Mouse (Mus musculus): ENCODE data around the gene Rab5c. TPM values are rescaled to one million over a fixed set of nuclear protein-coding genes. Genes with fewer than 3 reads are reported as not detected.

Gene Rab5c
- polyA plus RNA-seq, 1 experiment from 2014 or later, result 16.6 TPM

DNA sequence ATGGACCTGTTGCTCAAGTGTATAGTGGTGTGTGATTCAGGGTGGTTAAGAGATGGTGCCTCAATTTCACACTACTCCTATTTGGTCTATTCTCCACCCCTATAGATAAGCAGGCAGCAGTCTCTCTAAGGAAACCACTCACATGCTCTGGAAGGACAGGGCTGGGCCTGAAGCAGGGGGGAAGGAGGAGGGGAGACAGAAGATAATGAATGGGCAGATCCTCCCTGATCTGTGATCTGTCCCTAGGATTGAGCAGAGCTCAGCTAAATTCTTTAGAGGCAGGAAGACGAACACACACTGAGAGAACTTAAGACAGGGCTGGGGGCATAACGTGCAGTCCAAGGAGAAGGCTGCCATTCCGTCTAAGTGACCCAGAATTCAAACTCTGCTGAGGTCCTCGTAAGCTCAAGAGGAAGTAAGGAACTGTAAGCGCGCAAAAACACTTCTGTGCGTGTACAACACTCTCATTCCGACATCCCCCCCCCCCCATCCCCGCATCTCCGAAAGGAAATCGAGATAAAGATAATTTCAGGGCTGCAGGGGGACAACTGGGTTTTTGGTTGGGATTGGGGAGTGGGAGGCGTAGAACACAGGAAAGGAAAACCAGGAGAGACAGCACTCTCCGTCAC is 796 bp downstream of the Rab5c start:
- peak overlapping the region; percentile 100 for H3K4me3 ChIP-seq (ENCODE audit: low read depth, low read length)
- under 1% methylated on average over 13 of the region's 13 CpGs for WGBS (ENCODE audit: insufficient replicate concordance)
- H3K27ac ChIP-seq (ENCODE audit: low read depth), result peak overlapping the region; percentile 97
- H3K9me3 ChIP-seq (ENCODE audit: low read length), result no peaks in the 10 kb centered on the region
- TF ChIP-seq EP300 (IDR thresholded peaks at IDR 0.05; ENCODE audit: low read depth) (no peak), CTCF (IDR thresholded peaks at IDR 0.05; ENCODE audit: low read depth) (no peak)
- peak overlapping the region; percentile 100 for H3K9ac ChIP-seq (replicated peaks)
- peak; percentile 5; the same call in 1 of the 2 replicates for ATAC-seq
- H3K36me3 ChIP-seq (replicated peaks; ENCODE audit: insufficient read depth, low read length), result peaks cover 13% of the 10 kb centered on the region; the same call in 1 of the 2 replicates
- H3K27me3 ChIP-seq (ENCODE audit: insufficient read depth, low read length), result no peaks in the 10 kb centered on the region
- DNase-seq, result peak; percentile 45
- H3K4me1 ChIP-seq (ENCODE audit: insufficient read depth), result peaks cover 33% of the 10 kb centered on the region
- H3K4me2 ChIP-seq (ENCODE audit: low read depth, low read length), result peak overlapping the region; percentile 82

DNA sequence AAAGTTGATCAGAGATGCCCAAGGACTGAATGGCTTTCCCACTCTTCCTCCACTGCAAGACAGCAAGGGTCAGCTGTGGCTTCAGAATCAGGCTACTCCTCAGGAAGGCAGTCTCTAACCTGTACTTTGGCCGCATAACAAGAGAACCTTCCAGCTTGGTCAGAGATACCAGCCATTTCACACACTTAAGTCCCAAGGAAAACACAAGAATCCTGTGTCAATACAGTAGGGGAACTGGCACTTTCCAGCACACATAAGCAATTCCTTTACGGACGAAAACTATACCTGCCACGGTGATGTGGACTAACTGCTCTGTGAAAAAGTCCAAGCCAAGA is 1.3 kb downstream of the Rab5c start:
- peak overlapping the region; percentile 97 for H3K27ac ChIP-seq (ENCODE audit: low read depth)
- no peak for ATAC-seq
- WGBS (ENCODE audit: insufficient replicate concordance), result 39% methylated on average over 4 of the region's 4 CpGs
- no peak for DNase-seq
- H3K27me3 ChIP-seq (ENCODE audit: insufficient read depth, low read length), result no peaks in the 10 kb centered on the region
- H3K4me2 ChIP-seq (ENCODE audit: low read depth, low read length), result peak overlapping the region; percentile 82
- peak overlapping the region; percentile 100 for H3K4me3 ChIP-seq (ENCODE audit: low read depth, low read length)
- peaks cover 35% of the 10 kb centered on the region for H3K4me1 ChIP-seq (ENCODE audit: insufficient read depth)
- peaks cover 15% of the 10 kb centered on the region; the same call in 1 of the 2 replicates for H3K36me3 ChIP-seq (replicated peaks; ENCODE audit: insufficient read depth, low read length)
- H3K9me3 ChIP-seq (ENCODE audit: low read length), result no peaks in the 10 kb centered on the region
- TF ChIP-seq EP300 (IDR thresholded peaks at IDR 0.05; ENCODE audit: low read depth), result no peak
- no peak for TF ChIP-seq CTCF (IDR thresholded peaks at IDR 0.05; ENCODE audit: low read depth)
- H3K9ac ChIP-seq (replicated peaks), result peak overlapping the region; percentile 100

- DNase-seq (peak; percentile 45), ATAC-seq (no peak)
- Histone ChIP-seq H3K27ac (ENCODE audit: low read depth) (peak overlapping the region; percentile 97), H3K9me3 (ENCODE audit: low read length) (no peaks in the 10 kb centered on the region), H3K36me3 (replicated peaks; ENCODE audit: insufficient read depth, low read length) (peaks cover 15% of the 10 kb centered on the region; the same call in 1 of the 2 replicates), H3K4me1 (ENCODE audit: insufficient read depth) (peaks cover 40% of the 10 kb centered on the region), H3K4me2 (ENCODE audit: low read depth, low read length) (peak overlapping the region; percentile 82), H3K27me3 (ENCODE audit: insufficient read depth, low read length) (no peaks in the 10 kb centered on the region), H3K9ac (replicated peaks) (peak overlapping the region; percentile 100), H3K4me3 (ENCODE audit: low read depth, low read length) (peak overlapping the region; percentile 100)
- 28% methylated on average over 14 of the region's 14 CpGs for whole genome bisulfite sequencing (ENCODE audit: insufficient replicate concordance)
- TF ChIP-seq EP300 (IDR thresholded peaks at IDR 0.05; ENCODE audit: low read depth), result no peak
- TF ChIP-seq CTCF (IDR thresholded peaks at IDR 0.05; ENCODE audit: low read depth), result no peak
These were observed 1.9 kb downstream of the Rab5c start for GRCm38 (mm10) chr11:100735954-100736745.

GRCm38 (mm10) chr11:100735134-100735865 is 2.7 kb downstream of the Rab5c start:
- H3K27me3 ChIP-seq (ENCODE audit: insufficient read depth, low read length), result no peaks in the 10 kb centered on the region
- H3K9me3 ChIP-seq (ENCODE audit: low read length), result no peaks in the 10 kb centered on the region
- TF ChIP-seq CTCF (IDR thresholded peaks at IDR 0.05; ENCODE audit: low read depth) (no peak), EP300 (IDR thresholded peaks at IDR 0.05; ENCODE audit: low read depth) (no peak)
- H3K9ac ChIP-seq (replicated peaks), result peak overlapping the region; percentile 100
- peak overlapping the region; percentile 97 for H3K27ac ChIP-seq (ENCODE audit: low read depth)
- H3K4me1 ChIP-seq (ENCODE audit: insufficient read depth), result peaks cover 48% of the 10 kb centered on the region
- ATAC-seq (no peak), DNase-seq (no peak)
- H3K4me2 ChIP-seq (ENCODE audit: low read depth, low read length), result peak overlapping the region; percentile 82
- 75% methylated on average over 9 of the region's 9 CpGs for WGBS (ENCODE audit: insufficient replicate concordance)
- peaks cover 15% of the 10 kb centered on the region; the same call in 1 of the 2 replicates for H3K36me3 ChIP-seq (replicated peaks; ENCODE audit: insufficient read depth, low read length)
- peak overlapping the region; percentile 100 for H3K4me3 ChIP-seq (ENCODE audit: low read depth, low read length)

GRCm38 (mm10) chr11:100730477-100731205 is 7.4 kb downstream of the Rab5c start:
- Histone ChIP-seq H3K9ac (replicated peaks) (0 out of 2 replicates have a peak overlapping the region, but pooled peaks have one; percentile 5), H3K36me3 (replicated peaks; ENCODE audit: insufficient read depth, low read length) (peaks cover 18% of the 10 kb centered on the region), H3K27me3 (ENCODE audit: insufficient read depth, low read length) (no peaks in the 10 kb centered on the region), H3K4me2 (ENCODE audit: low read depth, low read length) (no peak overlapping the region), H3K4me3 (ENCODE audit: low read depth, low read length) (no peak overlapping the region), H3K9me3 (ENCODE audit: low read length) (no peaks in the 10 kb centered on the region), H3K27ac (ENCODE audit: low read depth) (peak overlapping the region; percentile 56), H3K4me1 (ENCODE audit: insufficient read depth) (peaks cover 37% of the 10 kb centered on the region)
- WGBS (ENCODE audit: insufficient replicate concordance), result 71% methylated on average over 6 of the region's 6 CpGs
- no peak for ATAC-seq
- no peak for DNase-seq
- no peak for TF ChIP-seq EP300 (IDR thresholded peaks at IDR 0.05; ENCODE audit: low read depth)
- no peak for TF ChIP-seq CTCF (IDR thresholded peaks at IDR 0.05; ENCODE audit: low read depth)
